Mouse (Mus musculus) liver, embryonic 16.5 days (tissue): ENCODE data around the gene Epha3. TPM values are rescaled to one million over a fixed set of nuclear protein-coding genes. Genes with fewer than 3 reads are reported as not detected.

Experiments
- ATAC-seq: fragments of 200-750 bp; cut with Nextera tagmentation; 2 replicates; pipeline ENCODE4 v1.8.0; 2017; ENCODE audit warnings: low read depth, mild to moderate bottlenecking, moderate number of reproducible peaks, moderate library complexity
- H3K27ac ChIP-seq: fragments of 300-500 bp; sonication (generic); 2 replicates; pipeline ENCODE4 v1.5.1; 2014; ENCODE audit warnings: mild to moderate bottlenecking, low read length
- H3K27me3 ChIP-seq: fragments of 300-500 bp; sonication (generic); 2 replicates; pipeline ENCODE4 v1.6.1; 2014; ENCODE audit warnings: low read depth, low read length, mixed read lengths; ENCODE audit not compliant: control insufficient read depth, insufficient read depth
- H3K36me3 ChIP-seq: fragments of 300-500 bp; sonication (generic); 2 replicates; pipeline ENCODE4 v1.6.1; 2014; ENCODE audit warnings: mild to moderate bottlenecking; ENCODE audit not compliant: control insufficient read depth, insufficient read depth
- H3K4me1 ChIP-seq: fragments of 300-500 bp; sonication (generic); 2 replicates; pipeline ENCODE4 v1.6.1; 2014; ENCODE audit warnings: low read depth, low read length, mixed read lengths; ENCODE audit not compliant: control insufficient read depth
- H3K4me2 ChIP-seq: fragments of 300-500 bp; sonication (generic); 2 replicates; pipeline ENCODE4 v1.6.1; 2014; ENCODE audit warnings: low read depth, low read length, mixed read lengths
- H3K4me3 ChIP-seq: fragments of 300-500 bp; sonication (generic); 2 replicates; pipeline ENCODE4 v1.5.1; 2014; ENCODE audit warnings: low read depth, mild to moderate bottlenecking, low read length
- H3K9ac ChIP-seq: fragments of 300-500 bp; sonication (generic); 2 replicates; pipeline ENCODE4 v1.6.1; 2014; ENCODE audit warnings: low read depth, low read length
- H3K9me3 ChIP-seq: fragments of 300-500 bp; sonication (generic); replicated peaks from 2 replicates; pipeline ENCODE4 v1.6.1; 2016; ENCODE audit warnings: low read length; ENCODE audit not compliant: control insufficient read depth
- WGBS: fragments of 180-500 bp; shearing (Covaris S2); extraction: QIAGEN DNeasy Blood & Tissue Kit; methylation state at CpG from one replicate; pipeline ENCODE4 v1.1.7; 2014; ENCODE audit not compliant: insufficient replicate concordance; 5-methylcytosine and 5-hydroxymethylcytosine counted together
- polyA plus RNA-seq: library from polyadenylated mRNA; unstranded; fragments of >200 nt; fragmentation: Nextera tagmentation; extraction: Ambion mirVana; gene quantifications from 2 replicates; pipeline ENCODE4 v1.2.1, GENCODE M21; 2015

Gene Epha3
- polyA plus RNA-seq, 1 experiment from 2014 or later = 0.81 TPM

- Histone ChIP-seq H3K4me2 (no peak overlapping the region), H3K9ac (no peak overlapping the region), H3K27me3 (no peaks in the 10 kb centered on the region), H3K36me3 (no peaks in the 10 kb centered on the region), H3K9me3 (no peaks in the 10 kb centered on the region), H3K4me3 (no peak overlapping the region), H3K4me1 (no peaks in the 10 kb centered on the region), H3K27ac (no peak overlapping the region)
- 52% methylated on average over 5 of the region's 5 CpGs for WGBS
- no peak for ATAC-seq
Measured at GRCm38 (mm10) chr16:63767589-63767988, 96.4 kb downstream of the Epha3 start.

DNA sequence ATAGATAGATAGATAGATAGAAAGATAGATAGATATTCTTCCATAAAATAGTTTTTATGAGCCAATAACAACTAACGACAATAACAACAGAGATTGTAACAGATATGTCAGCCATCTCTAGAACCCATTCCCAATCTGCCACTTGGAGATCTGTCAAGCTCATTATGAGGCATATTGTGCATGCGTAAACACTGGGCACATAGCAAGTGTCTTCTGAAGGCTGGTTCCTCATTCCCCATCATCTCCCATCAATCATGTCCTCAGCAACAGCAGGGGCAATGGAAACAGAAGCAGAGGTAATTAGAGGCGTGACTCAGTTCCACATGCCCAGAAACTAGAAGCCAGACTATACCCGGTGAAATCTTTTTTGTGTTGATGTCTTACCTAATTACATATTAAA is 102.8 kb downstream of the Epha3 start:
- WGBS = 68% methylated on average over 4 of the region's 4 CpGs
- Histone ChIP-seq H3K27ac (no peak overlapping the region), H3K4me2 (no peak overlapping the region), H3K4me1 (no peaks in the 10 kb centered on the region), H3K4me3 (no peak overlapping the region), H3K9me3 (no peaks in the 10 kb centered on the region), H3K36me3 (no peaks in the 10 kb centered on the region), H3K9ac (no peak overlapping the region), H3K27me3 (no peaks in the 10 kb centered on the region)
- no peak for ATAC-seq

- no peak for ATAC-seq
- Histone ChIP-seq H3K9ac (no peak overlapping the region), H3K27ac (no peak overlapping the region), H3K4me2 (no peak overlapping the region), H3K4me1 (no peaks in the 10 kb centered on the region), H3K27me3 (no peaks in the 10 kb centered on the region), H3K36me3 (no peaks in the 10 kb centered on the region), H3K9me3 (no peaks in the 10 kb centered on the region), H3K4me3 (no peak overlapping the region)
- 43% methylated on average over 2 of the region's 2 CpGs for WGBS
Measured at GRCm38 (mm10) chr16:63760112-63760511, 103.9 kb downstream of the Epha3 start.

- ATAC-seq = no peak
- Histone ChIP-seq H3K4me1 (no peaks in the 10 kb centered on the region), H3K9me3 (no peaks in the 10 kb centered on the region), H3K27me3 (no peaks in the 10 kb centered on the region), H3K27ac (no peak overlapping the region), H3K4me3 (no peak overlapping the region), H3K4me2 (no peak overlapping the region), H3K9ac (no peak overlapping the region), H3K36me3 (no peaks in the 10 kb centered on the region)
- 16% methylated on average over 3 of the region's 3 CpGs for WGBS
Measured at GRCm38 (mm10) chr16:63753052-63753451, 110.9 kb downstream of the Epha3 start.

- WGBS = 60% methylated on average over 2 of the region's 2 CpGs
- no peak overlapping the region for H3K4me2 ChIP-seq
Measured at GRCm38 (mm10) chr16:63747817-63748216, 116.2 kb downstream of the Epha3 start.

DNA sequence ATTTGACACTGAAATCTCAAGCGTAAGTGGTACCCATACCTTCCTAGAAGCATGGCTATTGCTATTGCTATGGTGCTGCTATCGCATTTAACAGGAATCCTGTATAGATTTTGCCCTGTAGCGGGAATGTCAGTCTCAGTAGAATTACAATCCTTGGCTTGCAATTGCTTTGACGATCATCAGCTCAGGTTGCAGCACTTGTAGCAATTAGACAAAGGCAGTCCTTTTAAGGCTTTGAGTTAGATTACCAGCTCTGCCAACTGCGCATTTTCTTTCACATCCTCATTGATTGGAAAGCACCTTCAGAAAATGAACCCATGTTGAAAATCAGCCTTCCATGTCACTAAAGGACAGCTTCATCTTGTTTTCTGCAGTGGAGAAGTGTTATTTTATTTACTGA is 118.5 kb downstream of the Epha3 start:
- H3K36me3 ChIP-seq = no peaks in the 10 kb centered on the region
- no peak overlapping the region for H3K9ac ChIP-seq
- no peaks in the 10 kb centered on the region for H3K9me3 ChIP-seq
- H3K27ac ChIP-seq = no peak overlapping the region
- 60% methylated on average over 5 of the region's 5 CpGs for WGBS
- H3K4me2 ChIP-seq = no peak overlapping the region
- H3K4me3 ChIP-seq = no peak overlapping the region
- H3K4me1 ChIP-seq = no peaks in the 10 kb centered on the region
- ATAC-seq = no peak
- H3K27me3 ChIP-seq = no peaks in the 10 kb centered on the region

More at GRCm38 (mm10) chr16:63747817-63748216, 116.2 kb downstream of the Epha3 start:
- H3K4me1 ChIP-seq = no peaks in the 10 kb centered on the region
- H3K27ac ChIP-seq = no peak overlapping the region
- H3K9ac ChIP-seq = no peak overlapping the region
- H3K27me3 ChIP-seq = no peaks in the 10 kb centered on the region
- no peaks in the 10 kb centered on the region for H3K9me3 ChIP-seq
- no peak overlapping the region for H3K4me3 ChIP-seq
- no peak for ATAC-seq
- H3K36me3 ChIP-seq = no peaks in the 10 kb centered on the region

DNA sequence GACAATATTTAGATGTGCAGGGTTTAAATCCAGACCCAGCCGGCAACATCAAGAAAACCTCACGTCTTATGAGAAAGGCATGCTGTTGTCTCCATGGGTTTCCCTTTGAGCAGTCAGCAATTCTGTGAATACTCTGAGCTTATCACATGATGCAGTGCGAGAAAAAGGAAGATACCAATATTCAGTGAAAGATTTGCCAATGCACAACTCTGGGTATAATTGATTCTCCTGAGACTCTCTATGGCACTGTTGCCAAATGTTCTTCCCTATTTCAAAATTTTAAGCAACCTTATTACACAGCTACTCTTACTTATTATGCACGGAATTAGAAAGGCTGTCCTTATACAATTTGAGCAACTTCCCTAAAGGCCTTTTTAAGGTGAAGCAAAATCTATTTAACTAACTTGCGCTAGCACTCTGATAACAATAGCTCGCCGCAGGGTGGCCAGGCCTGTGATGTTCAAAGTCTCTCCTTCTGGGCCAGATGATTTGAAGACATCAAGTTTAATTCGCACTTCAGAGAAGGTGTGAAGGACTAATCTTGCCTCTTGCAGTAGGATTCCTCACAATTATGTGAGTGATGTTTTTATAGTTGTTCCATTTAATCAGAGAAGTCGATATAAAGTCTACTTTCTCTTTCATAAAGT is 120.6 kb downstream of the Epha3 start:
- no peak overlapping the region for H3K4me2 ChIP-seq
- H3K27me3 ChIP-seq = no peaks in the 10 kb centered on the region
- 51% methylated on average over 9 of the region's 9 CpGs for WGBS
- H3K36me3 ChIP-seq = no peaks in the 10 kb centered on the region
- H3K4me1 ChIP-seq = no peaks in the 10 kb centered on the region
- H3K4me3 ChIP-seq = no peak overlapping the region
- H3K27ac ChIP-seq = no peak overlapping the region
- no peaks in the 10 kb centered on the region for H3K9me3 ChIP-seq
- no peak overlapping the region for H3K9ac ChIP-seq
- ATAC-seq = no peak

GRCm38 (mm10) chr16:63719235-63719634 is 144.7 kb downstream of the Epha3 start:
- no peak for ATAC-seq
- Histone ChIP-seq H3K4me3 (no peak overlapping the region), H3K9me3 (no peaks in the 10 kb centered on the region), H3K4me1 (no peaks in the 10 kb centered on the region), H3K36me3 (no peaks in the 10 kb centered on the region), H3K27me3 (no peaks in the 10 kb centered on the region), H3K4me2 (no peak overlapping the region), H3K9ac (no peak overlapping the region), H3K27ac (no peak overlapping the region)
- WGBS = 55% methylated on average over 1 of the region's 1 CpGs

DNA sequence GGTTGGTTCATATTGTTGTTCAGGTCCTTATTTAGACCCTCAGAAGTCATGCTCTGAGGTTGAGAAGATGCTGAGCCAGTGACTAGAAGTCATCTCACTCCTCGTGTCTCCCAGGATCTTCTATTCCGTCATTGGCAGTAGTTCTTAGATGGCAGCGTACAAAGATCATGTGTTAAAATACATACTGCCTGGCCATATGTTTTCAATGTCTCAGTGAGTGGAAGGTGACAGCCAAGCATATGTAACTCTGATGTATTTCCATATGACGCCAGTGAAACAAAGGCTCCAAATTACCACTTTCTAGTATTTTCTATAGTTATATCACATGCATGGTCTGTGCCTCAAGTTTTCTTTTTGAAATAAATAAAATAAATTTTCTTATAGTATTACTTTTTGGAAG is 146.7 kb downstream of the Epha3 start:
- no peak for ATAC-seq
- Histone ChIP-seq H3K4me3 (no peak overlapping the region), H3K9ac (no peak overlapping the region), H3K27me3 (no peaks in the 10 kb centered on the region), H3K4me2 (no peak overlapping the region), H3K9me3 (no peaks in the 10 kb centered on the region), H3K27ac (no peak overlapping the region), H3K36me3 (no peaks in the 10 kb centered on the region), H3K4me1 (no peaks in the 10 kb centered on the region)
- WGBS = 68% methylated on average over 4 of the region's 4 CpGs
